ENCODE assay signal across 22 mouse cellular contexts in genomic region chr1:172289617-172289946, GRCm38 (mm10). TPM values are rescaled to one million over a fixed set of nuclear protein-coding genes. Genes with fewer than 3 reads are reported as not detected.
"Had no signal": no experiment of that assay in that cellular context is flagged by ENCODE, and none has a peak within 500 bp of the region (broad histone marks: within the 10 kb centered on the region; RNA-seq: fewer than 3 reads in every experiment).

No protein-coding gene starts in this region.

- H3K4me3 ChIP-seq: left cerebral cortex, adult 2 months; liver, embryonic 13.5 days; neural tube, embryonic 13.5 days; stomach, embryonic 15.5 days had no signal

- H3K36me3 ChIP-seq: liver, embryonic 13.5 days; neural tube, embryonic 13.5 days; stomach, embryonic 15.5 days had no signal

- H3K27me3 ChIP-seq: neural tube, embryonic 13.5 days; stomach, embryonic 15.5 days had no signal

- H3K27ac ChIP-seq: left cerebral cortex, adult 2 months; liver, embryonic 13.5 days; neural tube, embryonic 13.5 days; stomach, embryonic 15.5 days had no signal

- H3K9me3 ChIP-seq: liver, embryonic 13.5 days; neural tube, embryonic 13.5 days; stomach, embryonic 15.5 days had no signal

- H3K4me2 ChIP-seq: liver, embryonic 13.5 days; midbrain, embryonic 11.5 days; neural tube, embryonic 13.5 days; stomach, embryonic 15.5 days had no signal

- H3K9ac ChIP-seq: liver, embryonic 13.5 days; neural tube, embryonic 13.5 days; stomach, embryonic 15.5 days had no signal

- DNase-seq: kidney, adult 9 months; kidney, postnatal 14 days; layer of hippocampus, postnatal 36 days; liver, embryonic 13.5 days; lung, adult 2 months; lung, postnatal 14 days; lung, postnatal 4 days; midbrain, embryonic 14.5 days; retina, postnatal 1 day; right cerebral cortex, postnatal 25 days; spleen, adult 18-20 months; thymus, postnatal 25 days had no signal

- H3K4me1 ChIP-seq: liver, embryonic 13.5 days; stomach, embryonic 15.5 days had no signal

RNA-seq across cellular contexts. Expression of gene Atp1a4, which starts 31.4 kb away (rescaled TPM):
- polyA plus RNA-seq: kidney, embryonic 16.5 days; limb, embryonic 11.5 days; liver, embryonic 13.5 days; liver, embryonic 16.5 days; lung, embryonic 16.5 days; midbrain, embryonic 11.5 days; midbrain, embryonic 14.5 days; midbrain, postnatal 0 days; neural tube, embryonic 13.5 days; stomach, embryonic 15.5 days; thymus, postnatal 0 days had no signal

RNA-seq across cellular contexts. Expression of gene Kcnj9, which starts 39.5 kb away (rescaled TPM):
- polyA plus RNA-seq: kidney, embryonic 16.5 days; limb, embryonic 11.5 days; liver, embryonic 13.5 days; lung, adult 2 months; lung, embryonic 16.5 days had no signal
